Mouse (Mus musculus) kidney, postnatal 10 days (tissue): ENCODE results near the gene Lrrc10.
A peak's percentile ranks its signal among the peaks of the same experiment; 100 is the strongest.
"Not testable (repeated sequence)": the region's sequence is repeated elsewhere in the genome, so short reads cannot be mapped to it uniquely, and the experiment has no call there.

Experiments
- DNase-seq: peaks from one replicate; pipeline ENCODE4 v3.0.0; 2021; ENCODE audit warnings: mixed read lengths

Lrrc10 gene

DNA sequence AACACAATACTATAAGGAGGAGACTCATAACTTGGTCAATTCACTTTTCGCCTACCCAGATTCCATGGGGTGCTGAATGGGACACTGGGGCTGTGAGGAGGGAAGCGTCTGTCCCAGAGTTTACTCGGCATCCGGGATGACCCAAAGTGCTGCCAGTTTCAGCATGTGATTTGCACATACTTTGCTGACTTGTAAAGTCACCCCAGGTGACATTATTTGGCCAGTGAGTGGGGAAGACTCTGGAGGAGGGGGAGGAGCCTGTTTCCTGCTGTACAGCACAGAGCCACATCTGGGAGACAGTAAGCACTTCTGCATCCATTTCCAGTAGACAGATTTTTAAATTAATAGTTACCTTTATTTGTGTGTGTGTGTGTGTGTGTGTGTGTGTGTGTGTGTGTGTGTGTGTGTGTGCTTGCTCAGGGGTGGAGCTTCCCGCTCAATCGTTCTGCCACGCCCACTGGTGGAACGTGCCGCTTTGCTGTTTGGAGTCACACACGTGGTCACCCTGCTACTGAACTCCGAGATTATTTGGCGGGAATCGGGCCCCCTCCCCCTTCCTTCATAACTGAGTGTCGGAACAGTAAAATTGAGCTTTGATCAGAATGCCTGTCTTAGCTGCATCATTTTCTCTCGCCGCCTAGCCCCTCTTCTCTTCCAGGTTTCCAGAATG is 1.5 kb upstream of the Lrrc10 start:
- DNase-seq, result not testable (repeated sequence)

- no peak for DNase-seq
Observed at GRCm38 (mm10) chr10:117049253-117049652, 4.1 kb downstream of the Lrrc10 start.

DNA sequence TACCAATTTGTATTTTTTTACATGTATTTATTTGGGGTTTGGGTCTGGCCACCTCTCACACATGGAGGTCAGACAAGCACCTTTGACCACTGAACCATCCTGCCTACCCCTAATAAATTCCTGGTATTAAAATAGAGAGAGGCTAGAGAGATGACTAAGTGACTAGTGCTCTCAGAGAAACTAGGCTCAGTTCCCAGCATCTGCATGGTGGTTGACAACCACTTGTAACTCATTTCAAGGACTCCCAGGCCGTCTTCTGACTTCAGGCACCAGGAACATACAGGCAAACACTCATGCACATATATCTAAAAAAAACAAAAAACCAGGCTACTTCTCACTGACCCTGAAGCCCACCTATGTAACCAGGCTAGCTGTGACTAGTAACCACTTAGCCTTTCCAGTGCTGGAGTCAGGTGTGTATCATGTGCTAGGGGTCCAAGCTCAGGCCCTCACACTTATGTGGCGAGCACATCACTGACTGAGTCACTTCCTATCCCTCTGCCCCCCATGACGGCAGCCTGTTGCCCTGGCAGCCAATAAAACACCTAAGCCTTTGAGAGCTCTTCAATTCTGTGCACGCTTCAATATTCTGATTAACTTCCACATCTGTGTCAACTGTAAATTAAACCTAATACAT is 4.9 kb downstream of the Lrrc10 start:
- no peak for DNase-seq

DNA sequence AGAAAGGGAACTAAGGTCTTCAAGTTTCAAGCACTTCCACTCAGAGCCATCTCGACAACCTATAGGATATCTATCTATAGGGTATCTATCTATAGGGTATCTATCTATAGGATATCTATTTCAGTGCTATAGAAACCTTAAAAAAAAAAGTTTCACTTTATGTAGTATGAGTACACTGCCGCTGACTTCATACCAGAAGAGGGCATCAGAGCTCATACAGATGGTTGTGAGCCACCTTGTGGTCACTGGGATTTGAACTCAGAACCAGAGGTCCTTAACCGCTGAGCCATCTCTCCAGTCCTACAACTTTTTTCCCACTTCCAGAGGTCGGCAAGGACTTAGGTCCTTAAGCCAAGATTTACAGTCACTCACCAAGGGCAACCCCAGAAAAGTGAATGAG is 10.5 kb downstream of the Lrrc10 start:
- DNase-seq, result no peak

DNA sequence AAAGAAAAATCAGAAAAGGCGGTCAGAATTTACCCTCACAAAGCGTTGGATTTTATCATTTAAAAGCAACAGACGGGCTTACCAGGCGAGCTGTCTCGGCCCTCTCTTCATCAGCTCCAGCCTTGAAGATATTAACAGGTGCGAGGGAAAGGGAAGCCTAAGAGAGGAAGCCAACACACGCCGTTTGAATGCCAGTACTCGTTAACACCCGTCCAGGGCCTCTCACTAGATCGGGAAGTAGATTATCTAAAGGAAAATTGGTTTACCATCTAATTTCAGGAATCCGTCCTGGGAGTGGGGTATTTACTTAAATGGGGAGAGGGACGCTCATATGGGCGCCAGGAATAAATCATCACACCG is 17.7 kb downstream of the Lrrc10 start:
- no peak for DNase-seq

DNA sequence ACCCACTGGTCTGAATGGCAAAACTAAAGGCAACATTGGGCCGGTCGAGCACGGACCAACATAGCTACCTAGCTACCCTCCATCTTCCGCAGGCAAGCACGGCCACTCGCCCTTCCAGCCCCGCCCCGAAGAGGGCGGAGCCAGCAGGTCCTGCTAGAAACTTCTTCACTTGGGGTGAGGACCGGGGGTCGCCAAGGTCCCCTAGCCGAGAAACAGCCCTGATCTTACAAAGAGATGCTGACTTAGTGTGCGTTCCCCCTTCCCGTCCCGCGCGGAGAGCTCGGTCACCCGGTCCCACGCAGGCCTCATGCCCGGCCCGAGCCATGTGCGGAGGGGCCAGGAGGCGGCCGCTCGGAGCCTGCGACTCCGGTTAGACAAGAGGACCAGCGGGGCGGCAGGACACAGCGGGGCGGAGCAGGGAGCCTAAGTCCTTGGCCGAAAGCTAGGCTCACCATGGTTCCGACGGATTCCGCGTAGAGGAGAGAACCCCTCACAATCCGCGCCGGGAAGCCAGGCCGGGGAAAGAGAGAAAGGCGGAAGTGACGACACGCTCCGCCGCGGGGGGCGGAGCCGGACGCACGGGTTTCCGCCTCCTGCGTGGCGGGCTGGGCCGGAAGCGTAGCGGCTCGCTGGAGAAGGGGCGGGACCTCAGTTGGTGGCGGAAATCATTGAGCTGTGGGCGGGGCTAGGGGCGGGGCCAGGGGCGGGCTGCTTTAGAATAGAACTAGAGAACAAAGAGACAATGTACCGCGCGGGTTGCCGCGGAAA is 18.3 kb downstream of the Lrrc10 start, which contains the start of gene Cct2:
Gene Cct2 (minus strand): TSS at position 561 of the 768 bp plus-strand sequence.
- peak; percentile 96 for DNase-seq

DNA sequence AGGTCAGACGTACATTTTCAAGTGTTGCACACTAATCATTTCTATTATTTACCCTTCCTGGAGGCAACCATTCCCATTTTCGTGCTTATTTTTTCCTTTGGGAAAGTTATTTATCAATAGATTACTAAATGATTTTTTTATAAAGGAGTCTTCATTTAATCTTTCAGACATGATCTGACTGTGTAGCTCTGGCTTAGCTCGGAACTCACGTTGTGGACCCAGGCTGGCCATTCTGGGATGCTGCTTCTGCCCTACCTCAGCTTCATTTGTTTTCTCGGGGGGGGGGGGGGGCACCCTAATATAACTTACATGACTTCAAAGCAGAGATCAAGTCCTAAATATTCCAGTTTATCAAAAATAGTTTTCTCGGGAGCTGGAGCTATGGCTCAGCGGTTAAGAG is 18.9 kb downstream of the Lrrc10 start:
- DNase-seq, result no peak

DNA sequence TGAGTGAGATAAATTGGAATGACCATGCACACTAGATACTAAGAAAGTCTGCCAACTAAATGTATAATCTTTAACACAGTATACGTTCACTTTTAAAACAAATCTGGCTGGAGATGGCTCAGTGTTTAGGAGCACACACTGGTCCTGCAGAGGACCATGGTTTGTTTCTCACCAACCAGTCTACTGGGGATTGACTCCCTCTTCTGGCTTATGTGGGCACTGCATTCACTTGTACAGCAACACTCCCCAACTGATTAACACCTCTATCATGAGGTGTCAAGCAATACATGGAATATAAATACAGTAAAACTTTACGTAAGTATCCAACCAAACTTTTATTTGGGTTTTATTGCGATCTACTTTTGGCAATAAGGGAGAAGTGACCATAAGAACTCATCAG is 24.0 kb downstream of the Lrrc10 start:
- no peak for DNase-seq

DNA sequence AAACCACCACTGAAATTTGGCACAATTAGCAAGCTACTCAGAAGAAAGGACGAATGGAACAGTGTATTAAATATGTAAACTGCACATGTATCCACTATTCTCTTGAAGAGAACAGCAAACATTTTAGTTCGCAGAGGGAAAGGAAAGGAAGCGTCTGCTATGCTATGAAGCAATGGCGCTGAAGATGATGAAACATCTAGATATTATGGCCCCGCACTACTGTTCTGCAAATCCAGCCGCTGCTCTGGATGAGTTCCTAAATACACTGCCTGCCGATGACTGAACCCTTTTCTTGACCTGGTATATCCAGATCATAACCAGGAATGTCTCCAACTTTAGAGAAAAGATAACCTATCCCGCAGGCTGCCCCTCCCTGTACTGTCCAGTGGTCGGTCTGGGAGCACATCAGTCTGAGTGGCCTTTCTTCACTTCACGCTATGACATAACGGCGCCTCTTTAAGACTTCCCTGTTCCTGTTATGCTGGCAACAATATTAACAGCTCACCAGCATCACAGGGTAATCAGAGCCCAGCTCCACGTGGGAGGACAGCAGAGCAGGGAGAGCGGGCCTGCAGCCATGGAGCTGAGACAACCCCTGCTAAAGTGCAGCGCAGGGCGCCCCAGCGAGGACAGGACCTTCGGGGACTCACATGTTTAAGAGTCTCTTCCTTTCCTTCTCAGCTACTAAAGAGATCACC is 27.2 kb downstream of the Lrrc10 start:
- DNase-seq, result no peak

DNA sequence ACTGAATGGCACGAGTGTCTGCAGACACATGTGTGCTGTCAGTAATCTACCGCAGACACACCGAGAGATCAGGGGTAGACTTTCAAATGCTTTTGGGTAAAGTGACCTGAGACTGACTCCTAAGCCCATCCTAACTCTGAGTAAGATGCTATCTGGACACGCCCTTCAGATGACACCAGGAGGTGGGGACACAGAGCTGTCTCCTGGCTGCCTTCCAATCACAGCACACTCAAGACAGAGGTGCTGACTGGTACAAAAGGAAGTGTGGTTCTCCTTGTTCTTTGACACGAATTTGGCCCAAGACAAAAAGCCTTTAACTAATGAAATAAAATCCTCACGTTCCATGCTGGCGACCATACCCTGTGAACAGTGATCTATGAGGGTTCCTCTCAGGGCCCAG is 28.0 kb downstream of the Lrrc10 start:
- DNase-seq, result no peak

DNA sequence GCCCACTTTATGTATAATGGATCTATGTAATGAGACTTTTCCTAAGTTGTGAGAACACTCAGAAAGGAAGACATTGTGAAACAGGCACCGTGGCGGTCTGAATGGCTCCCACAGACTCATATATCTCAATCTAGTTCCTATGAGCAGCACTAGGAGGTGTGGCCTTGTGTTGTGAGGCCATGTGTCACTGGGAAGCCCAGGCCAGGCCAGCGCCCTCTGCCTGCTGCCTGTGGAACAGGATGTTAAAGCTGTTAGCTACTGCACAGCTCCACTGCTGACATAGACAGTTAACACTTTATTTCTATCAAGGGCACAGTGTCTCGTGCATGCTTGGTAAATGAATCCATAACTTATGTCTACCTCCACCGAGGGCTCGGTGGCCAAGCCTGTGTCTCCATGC is 33.1 kb downstream of the Lrrc10 start:
- DNase-seq, result peak; percentile 60

- DNase-seq, result no peak
Observed at GRCm38 (mm10) chr10:117081326-117081725, 36.2 kb downstream of the Lrrc10 start.

DNA sequence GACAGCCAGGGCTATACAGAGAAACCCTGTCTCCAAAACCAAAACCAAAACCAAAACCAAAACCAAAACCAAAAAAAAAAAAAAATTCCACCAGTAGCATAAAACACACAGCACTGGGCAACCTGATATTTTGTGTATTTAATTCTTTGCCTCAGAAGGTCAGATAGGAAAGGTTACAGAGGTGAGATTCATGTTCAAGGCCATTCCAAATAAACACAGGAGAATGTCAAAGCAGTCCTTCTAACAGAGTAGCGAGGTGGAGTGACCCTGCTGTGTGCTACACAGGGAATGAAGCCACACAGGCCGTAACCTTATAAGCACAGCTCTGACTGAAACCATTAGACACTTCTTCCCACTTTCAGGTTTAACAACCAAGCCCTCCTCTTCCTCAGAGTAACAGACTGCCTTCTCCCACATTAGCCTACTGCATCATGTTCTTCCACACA is 36.8 kb downstream of the Lrrc10 start:
- no peak for DNase-seq

DNA sequence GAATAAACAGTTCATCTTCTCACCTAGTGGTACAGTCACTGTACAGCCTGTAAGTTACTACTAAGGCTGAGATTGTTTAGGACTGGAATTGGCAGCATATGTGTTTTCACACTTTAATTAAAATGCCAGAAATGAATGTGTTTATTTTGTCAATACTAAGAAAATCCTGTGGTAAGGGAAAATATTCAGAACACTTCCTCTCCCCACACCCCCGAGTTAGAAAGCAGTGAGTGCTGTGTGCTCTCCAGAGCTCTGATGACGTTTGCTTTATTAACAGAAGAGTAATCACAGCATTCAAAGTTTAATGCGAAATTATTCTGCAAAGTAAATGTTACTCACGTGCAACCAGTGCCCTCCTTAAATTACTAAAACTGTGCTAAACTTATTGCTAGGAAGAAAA is 44.5 kb downstream of the Lrrc10 start:
- DNase-seq, result no peak

- DNase-seq, result peak; percentile 61
Observed at GRCm38 (mm10) chr10:117094504-117095329, 49.6 kb downstream of the Lrrc10 start.

- DNase-seq, result no peak
Observed at GRCm38 (mm10) chr10:117096096-117096495, 51.0 kb downstream of the Lrrc10 start.
